Mouse (Mus musculus) lung, postnatal 0 days (tissue): ENCODE measurements around the gene Fam169b. TPM values are rescaled to one million over a fixed set of nuclear protein-coding genes. Genes with fewer than 3 reads are reported as not detected.

ENCODE experiments used
- ATAC-seq: fragments of 200-750 bp; cut with Nextera tagmentation; 2 replicates; pipeline ENCODE4 v1.8.0; 2017; ENCODE audit warnings: moderate library complexity
- DNase-seq: peaks from one replicate; pipeline ENCODE4 v3.0.0-alpha.2; 2016; ENCODE audit warnings: low spot score
- H3K27ac ChIP-seq: fragments of 300-500 bp; sonication (generic); 2 replicates; pipeline ENCODE4 v1.5.1; 2014; ENCODE audit warnings: antibody characterized with exemption, mild to moderate bottlenecking, low read length, mixed read lengths
- H3K27me3 ChIP-seq: fragments of 300-500 bp; sonication (generic); replicated peaks from 2 replicates; pipeline ENCODE4 v1.6.1; 2014; ENCODE audit warnings: low read length, mixed read lengths; ENCODE audit not compliant: insufficient read depth
- H3K36me3 ChIP-seq: fragments of 300-500 bp; sonication (generic); 2 replicates; pipeline ENCODE4 v1.6.1; 2014; ENCODE audit warnings: low read length, mixed read lengths; ENCODE audit not compliant: insufficient read depth
- H3K4me1 ChIP-seq: fragments of 300-500 bp; sonication (generic); 2 replicates; pipeline ENCODE4 v1.6.1; 2014; ENCODE audit warnings: antibody characterized with exemption, low read depth, low read length, mixed read lengths; ENCODE audit not compliant: insufficient read depth
- H3K4me2 ChIP-seq: fragments of 300-500 bp; sonication (generic); replicated peaks from 2 replicates; pipeline ENCODE4 v1.6.1; 2014; ENCODE audit warnings: low read depth, mild to moderate bottlenecking, low read length, moderate library complexity, mixed read lengths
- H3K4me3 ChIP-seq: fragments of 300-500 bp; sonication (generic); 2 replicates; pipeline ENCODE4 v1.5.1; 2014; ENCODE audit warnings: low read depth, low read length
- H3K9ac ChIP-seq: fragments of 300-500 bp; sonication (generic); replicated peaks from 2 replicates; pipeline ENCODE4 v1.6.1; 2014; ENCODE audit warnings: low read depth, mild to moderate bottlenecking
- H3K9me3 ChIP-seq: fragments of 300-500 bp; sonication (generic); 2 replicates; pipeline ENCODE4 v1.6.1; 2016; ENCODE audit warnings: low read length, mixed read lengths
- CTCF ChIP-seq: IDR thresholded peaks from 2 replicates; pipeline ENCODE4 v1.5.1; 2016; ENCODE audit warnings: antibody characterized with exemption, mild to moderate bottlenecking
- EP300 ChIP-seq: IDR thresholded peaks from 2 replicates; pipeline ENCODE4 v1.6.1; 2016; ENCODE audit warnings: antibody characterized with exemption, mild to moderate bottlenecking, control low read depth
- WGBS: fragments of 180-500 bp; shearing (Covaris S2); extraction: QIAGEN DNeasy Blood & Tissue Kit; methylation state at CpG from one replicate; pipeline ENCODE4 v1.1.7; 2014; 5-methylcytosine and 5-hydroxymethylcytosine counted together
- polyA plus RNA-seq: library from polyadenylated mRNA; unstranded; fragments of >200 nt; fragmentation: Nextera tagmentation; extraction: Ambion mirVana; gene quantifications from 2 replicates; pipeline ENCODE4 v1.2.1, GENCODE M21; 2015

Gene Fam169b
- polyA plus RNA-seq, 1 experiment from 2014 or later = 0.37 TPM

DNA sequence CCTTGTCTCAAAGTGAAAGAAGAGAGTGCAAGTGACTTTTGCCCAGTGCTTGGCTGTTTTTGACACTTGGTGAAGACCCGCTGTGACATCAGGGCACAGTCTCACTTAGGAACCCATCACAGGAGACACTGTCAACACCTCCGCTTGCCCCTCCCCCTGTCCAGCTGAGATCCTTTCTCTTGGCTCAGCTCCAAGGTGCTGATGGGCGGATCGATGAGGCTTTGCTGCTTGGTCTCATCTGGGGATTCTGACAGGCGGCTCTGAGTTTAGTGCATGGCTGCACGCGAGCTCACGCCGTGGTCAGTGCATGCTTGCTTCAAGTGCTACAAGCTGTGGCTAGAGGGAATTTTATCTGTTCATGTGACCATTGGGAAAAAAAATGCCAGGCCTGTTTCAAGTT is 108.5 kb downstream of the Fam169b start:
- Histone ChIP-seq H3K9ac (no peak overlapping the region), H3K4me2 (no peak overlapping the region), H3K27me3 (no peaks in the 10 kb centered on the region), H3K9me3 (no peaks in the 10 kb centered on the region), H3K4me3 (no peak overlapping the region), H3K27ac (no peak overlapping the region), H3K36me3 (no peaks in the 10 kb centered on the region), H3K4me1 (no peaks in the 10 kb centered on the region)
- 24% methylated on average over 9 of the region's 9 CpGs for WGBS
- no peak for ATAC-seq
- peak; percentile 10 for DNase-seq
- no peak for TF ChIP-seq EP300
- no peak for TF ChIP-seq CTCF

DNA sequence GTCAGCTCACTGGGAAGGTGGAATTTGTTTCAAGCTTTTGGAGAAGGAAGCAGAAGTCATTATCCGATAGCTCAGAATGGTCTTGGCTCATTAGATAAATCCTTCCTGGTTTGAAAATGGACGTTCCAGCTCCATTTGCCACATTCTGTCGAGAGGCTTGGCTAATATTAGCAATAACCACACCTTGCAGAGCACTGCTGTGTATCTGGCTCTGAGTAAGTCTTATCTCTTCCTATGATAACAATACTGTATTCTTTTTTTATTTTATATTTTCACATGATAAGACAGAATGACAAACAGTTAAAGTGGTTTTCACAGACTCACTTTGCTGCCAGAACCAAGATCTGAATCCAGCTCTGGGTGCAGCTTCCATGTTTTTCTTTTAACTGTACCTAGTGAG is 113.1 kb downstream of the Fam169b start:
- no peaks in the 10 kb centered on the region for H3K4me1 ChIP-seq
- TF ChIP-seq CTCF = no peak
- no peak for TF ChIP-seq EP300
- ATAC-seq = no peak
- H3K27ac ChIP-seq = no peak overlapping the region
- 46% methylated on average over 3 of the region's 3 CpGs for WGBS
- no peak overlapping the region for H3K4me3 ChIP-seq
- no peaks in the 10 kb centered on the region for H3K27me3 ChIP-seq
- H3K9ac ChIP-seq = no peak overlapping the region
- H3K36me3 ChIP-seq = no peaks in the 10 kb centered on the region
- H3K9me3 ChIP-seq = no peaks in the 10 kb centered on the region
- H3K4me2 ChIP-seq = no peak overlapping the region
- DNase-seq = no peak

DNA sequence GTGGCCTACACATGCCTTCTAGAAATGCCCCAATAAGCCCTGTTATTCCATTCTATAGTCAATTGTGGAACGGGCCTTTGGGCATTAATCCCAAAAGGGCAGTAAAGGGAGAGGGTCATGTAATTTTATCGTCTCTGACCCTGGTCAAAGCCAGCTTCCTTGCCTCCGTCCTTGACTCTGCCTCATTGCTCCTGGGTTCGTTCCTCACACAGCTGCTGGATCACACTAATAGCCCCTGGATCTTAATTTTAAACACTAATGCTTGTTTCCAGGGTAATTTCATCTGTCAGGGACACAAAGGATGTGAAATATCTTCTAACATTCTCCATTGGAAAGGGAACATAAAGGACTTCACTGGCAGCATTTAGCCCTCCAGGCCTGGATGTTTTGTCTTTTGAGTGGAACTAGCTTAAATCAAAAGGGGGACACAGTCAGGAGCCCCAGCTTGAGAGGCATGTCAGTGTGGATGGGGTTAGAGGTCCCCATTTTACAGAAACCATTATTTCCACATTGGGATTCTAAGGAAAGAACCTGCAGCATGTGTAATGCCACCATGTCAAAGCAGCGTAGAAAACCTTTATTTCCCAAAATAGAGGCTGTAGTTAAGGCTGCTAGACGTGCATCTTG is 122.2 kb downstream of the Fam169b start:
- Histone ChIP-seq H3K27ac (no peak overlapping the region), H3K9me3 (no peaks in the 10 kb centered on the region), H3K4me1 (no peaks in the 10 kb centered on the region), H3K4me2 (no peak overlapping the region), H3K4me3 (no peak overlapping the region), H3K27me3 (no peaks in the 10 kb centered on the region), H3K9ac (no peak overlapping the region), H3K36me3 (no peaks in the 10 kb centered on the region)
- no peak for ATAC-seq
- WGBS = 75% methylated on average over 6 of the region's 6 CpGs
- no peak for DNase-seq
- TF ChIP-seq EP300 (no peak), CTCF (no peak)

DNA sequence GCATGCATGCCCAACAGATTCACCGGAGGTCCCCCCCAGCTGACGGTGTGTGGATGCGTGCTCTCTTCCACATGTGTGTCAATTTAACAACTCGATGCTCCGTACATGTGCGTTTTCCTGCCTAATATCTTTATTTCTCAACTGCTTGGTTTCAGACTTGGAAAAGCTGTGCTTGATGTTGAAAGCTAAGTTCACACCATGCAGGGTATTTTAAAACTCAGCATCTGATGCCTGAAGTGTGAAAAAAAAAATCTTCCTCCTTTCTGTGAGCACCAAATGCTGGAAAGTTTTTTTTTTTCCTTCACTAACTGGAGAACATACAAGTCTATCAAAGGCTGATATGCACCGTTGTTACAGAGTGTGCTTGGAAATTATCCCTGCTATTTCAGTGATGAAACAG is 126.9 kb downstream of the Fam169b start:
- Histone ChIP-seq H3K36me3 (no peaks in the 10 kb centered on the region), H3K4me1 (no peaks in the 10 kb centered on the region), H3K9me3 (no peaks in the 10 kb centered on the region), H3K9ac (no peak overlapping the region), H3K27ac (no peak overlapping the region), H3K4me2 (no peak overlapping the region), H3K4me3 (no peak overlapping the region), H3K27me3 (no peaks in the 10 kb centered on the region)
- DNase-seq (no peak), ATAC-seq (no peak)
- 87% methylated on average over 7 of the region's 7 CpGs for whole genome bisulfite sequencing
- no peak for TF ChIP-seq EP300
- no peak for TF ChIP-seq CTCF

DNA sequence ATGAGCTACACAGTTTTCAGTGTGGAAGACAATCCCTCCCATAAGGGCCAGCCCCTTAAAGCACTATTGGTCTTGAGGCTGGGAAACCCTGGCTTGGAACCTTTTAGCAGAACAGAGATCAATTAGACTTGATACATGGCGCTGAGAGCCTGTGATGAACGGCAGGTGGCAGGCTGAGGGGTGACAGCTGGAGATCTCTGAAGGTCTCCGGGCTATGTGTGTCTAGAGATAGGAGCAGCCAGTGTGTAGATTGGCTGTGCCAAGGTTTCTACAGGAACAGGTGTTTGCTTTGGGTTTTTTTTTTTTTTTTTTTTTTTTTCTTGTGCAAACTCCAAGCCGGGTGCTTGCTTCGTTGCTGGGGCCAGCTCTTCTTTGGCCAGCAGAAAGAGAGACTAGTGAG is 135.0 kb downstream of the Fam169b start:
- Histone ChIP-seq H3K9ac (no peak overlapping the region), H3K4me3 (no peak overlapping the region), H3K36me3 (no peaks in the 10 kb centered on the region), H3K4me2 (no peak overlapping the region), H3K27ac (no peak overlapping the region), H3K4me1 (no peaks in the 10 kb centered on the region), H3K9me3 (no peaks in the 10 kb centered on the region), H3K27me3 (no peaks in the 10 kb centered on the region)
- no peak for ATAC-seq
- TF ChIP-seq EP300 = no peak
- no peak for DNase-seq
- 28% methylated on average over 5 of the region's 5 CpGs for WGBS

Other genes starting within 250 kb of the Fam169b start
- not detected in 2 replicates for gene Pgpep1l, start 9.6 kb upstream of the Fam169b start, polyA plus RNA-seq